Mouse (Mus musculus): Measurements from ENCODE around the gene Fhod1. TPM values are rescaled to one million over a fixed set of nuclear protein-coding genes. Genes with fewer than 3 reads are reported as not detected.
A peak's percentile ranks its signal among the peaks of the same experiment; 100 is the strongest.

Gene Fhod1
- total and polyA plus RNA-seq, 3 experiments, result 2.5 to 10.9 TPM; not detected in 1

DNA sequence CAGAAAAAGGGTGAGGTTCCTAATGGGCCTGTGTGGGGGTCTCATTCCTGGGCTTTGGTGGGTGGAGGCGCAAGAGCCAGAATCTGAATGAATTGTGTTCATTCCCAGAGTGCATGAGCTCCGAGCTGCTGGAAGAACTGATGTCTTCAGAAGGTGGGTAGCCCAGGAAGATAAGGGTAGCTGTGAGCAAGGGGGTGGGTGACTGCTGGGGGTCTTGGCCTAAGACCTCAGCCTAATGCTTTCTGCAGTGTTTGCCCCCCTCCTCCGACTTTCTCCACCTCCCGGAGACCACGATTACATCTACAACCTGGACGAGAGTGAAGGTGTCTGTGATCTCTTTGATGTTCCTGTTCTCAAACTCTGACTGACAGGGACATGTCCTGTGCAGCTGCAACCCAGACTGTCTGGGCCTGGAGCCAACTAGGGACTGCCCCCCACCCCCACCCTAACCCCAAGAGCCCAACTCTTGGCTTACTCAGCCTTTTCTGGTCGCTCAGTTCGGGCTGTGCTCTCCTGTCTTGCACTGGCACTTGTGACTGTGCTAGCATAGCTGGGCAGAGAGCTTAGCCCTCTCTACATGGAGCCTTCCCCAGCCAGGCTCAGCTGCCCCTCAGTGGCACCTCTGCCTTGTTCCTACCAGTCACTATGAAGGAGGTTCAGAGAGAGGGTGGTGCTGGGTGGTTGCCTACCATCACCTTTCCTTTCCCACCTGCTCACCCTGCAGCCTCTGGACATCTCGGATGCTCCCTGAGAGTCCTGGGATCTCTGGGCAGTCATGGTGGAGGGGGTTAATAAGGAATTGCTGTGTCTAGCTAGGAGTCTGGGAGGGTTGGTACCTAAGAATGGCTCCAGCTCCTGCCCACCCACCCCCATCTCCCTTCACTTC lies 43.2 kb downstream of the Fhod1 start (continued):
- no peak for TF ChIP-seq GABPA (IDR thresholded peaks at IDR 0.05; ENCODE audit: low read depth, low read length)
- TF ChIP-seq ZMIZ1 (IDR thresholded peaks at IDR 0.05; ENCODE audit: low read depth, low read length), result peak; percentile 15; the same call in 1 of the 2 replicates
- no peak for TF ChIP-seq MYC (IDR thresholded peaks at IDR 0.05; ENCODE audit: low read depth, low read length)
- peak; percentile 83; the same call in 1 of the 2 replicates for TF ChIP-seq POLR2AphosphoS2 (IDR thresholded peaks at IDR 0.05; ENCODE audit: low read length)
- peak; percentile 58; the same call in 1 of the 2 replicates for TF ChIP-seq MAZ (IDR thresholded peaks at IDR 0.05; ENCODE audit: low read depth, low read length)
- TF ChIP-seq EP300 (IDR thresholded peaks at IDR 0.05; ENCODE audit: low read depth in 1 of 2, low read length in 2 of 2), result peak in 1 of 2 experiments; percentile 6; a peak in 1 of 4 replicates
- TF ChIP-seq SIN3A (IDR thresholded peaks at IDR 0.05; ENCODE audit: low read length), result no peak; the same call in 1 of the 2 replicates
- TF ChIP-seq CHD1 (IDR thresholded peaks at IDR 0.05; ENCODE audit: low read depth, low read length), result no peak
- TF ChIP-seq TAL1 (IDR thresholded peaks at IDR 0.05; ENCODE audit: low read length), result no peak
- peak; percentile 49; the same call in 1 of the 2 replicates for TF ChIP-seq MAFK (IDR thresholded peaks at IDR 0.05; ENCODE audit: borderline replicate concordance, low read depth, low read length)
- no peak for TF ChIP-seq ZKSCAN1 (IDR thresholded peaks at IDR 0.05; ENCODE audit: low read depth, low read length)
- TF ChIP-seq CTCF (IDR thresholded peaks at IDR 0.05 in 2 of 3, conservative IDR thresholded peaks at IDR 0.05 in 1 of 3; ENCODE audit: control insufficient read depth in 1 of 3, insufficient read depth in 1 of 3, low read depth in 2 of 3, low read length in 3 of 3, poor library complexity in 1 of 3, severe bottlenecking in 1 of 3), result no peak
- TF ChIP-seq ELF1 (IDR thresholded peaks at IDR 0.05; ENCODE audit: low read depth, low read length), result no peak
- TF ChIP-seq JUND (IDR thresholded peaks at IDR 0.05; ENCODE audit: low read depth, low read length), result no peak
- TF ChIP-seq ZC3H11A (IDR thresholded peaks at IDR 0.05; ENCODE audit: low read depth, low read length), result no peak
- TF ChIP-seq MEF2A (IDR thresholded peaks at IDR 0.05; ENCODE audit: extremely low read depth, insufficient replicate concordance, low read depth, low read length, poor library complexity, severe bottlenecking), result no peak
- no peak for TF ChIP-seq NELFE (IDR thresholded peaks at IDR 0.05; ENCODE audit: low read depth, low read length)

DNA sequence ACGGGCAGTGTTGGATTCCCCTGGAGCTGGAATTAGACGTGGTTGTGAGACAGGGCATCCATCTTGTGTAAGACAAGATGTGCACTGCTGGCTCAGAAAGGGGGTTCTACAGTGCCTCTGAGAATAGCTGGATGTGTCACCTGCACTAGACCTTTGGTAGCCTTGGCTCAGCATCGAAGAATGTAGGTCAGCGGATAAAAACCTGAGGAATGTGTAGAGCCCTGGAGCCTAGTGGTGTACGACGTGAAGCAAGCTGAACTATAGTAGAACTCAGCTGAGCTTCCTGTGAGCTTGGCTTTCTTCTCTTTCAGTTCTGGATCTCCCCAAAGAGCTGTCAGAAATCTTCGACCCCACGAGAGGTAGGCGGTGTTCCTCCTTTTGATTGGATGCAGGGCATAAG lies 43.9 kb downstream of the Fhod1 start:
- Histone ChIP-seq H3K4me1 (ENCODE audit: control insufficient read depth in 1 of 2, insufficient read depth in 2 of 2, low read length in 2 of 2) (peaks cover 9 to 39% of the 10 kb centered on the region in 2 experiments), H3K27ac (ENCODE audit: control insufficient read depth, low read depth, low read length) (peak overlapping the region; percentile 12; the same call in 1 of the 2 replicates), H3K4me3 (ENCODE audit: control insufficient read depth in 1 of 2, insufficient read depth in 1 of 2, low read depth in 2 of 2, low read length in 2 of 2) (no peak overlapping the region), H3K36me3 (ENCODE audit: control insufficient read depth in 1 of 2, insufficient read depth in 2 of 2, low read length in 2 of 2) (peaks cover 18 to 47% of the 10 kb centered on the region in 2 experiments), H3K79me2 (ENCODE audit: control insufficient read depth, insufficient read depth, low read length, poor library complexity) (peaks cover 20% of the 10 kb centered on the region), H3K9me3 (replicated peaks; ENCODE audit: insufficient read depth, low read length) (no peaks in the 10 kb centered on the region), H3K27me3 (ENCODE audit: control insufficient read depth in 1 of 2, insufficient read depth in 2 of 2, low read length in 2 of 2) (no peaks in the 10 kb centered on the region), H3K9ac (ENCODE audit: control insufficient read depth, low read depth, low read length, poor library complexity, severe bottlenecking) (no peak overlapping the region)
- no peak for DNase-seq (ENCODE audit: low read depth, low spot score)
- TF ChIP-seq POLR2A (IDR thresholded peaks at IDR 0.05; ENCODE audit: control insufficient read depth in 1 of 2, insufficient read depth in 1 of 2, low read depth in 1 of 2, low read length in 2 of 2, poor library complexity in 1 of 2) (no peak), CHD2 (IDR thresholded peaks at IDR 0.05; ENCODE audit: low read length) (no peak), ZNF384 (IDR thresholded peaks at IDR 0.05; ENCODE audit: low read depth, low read length) (no peak), GATA1 (IDR thresholded peaks at IDR 0.05; ENCODE audit: low read depth, low read length) (no peak), MEF2A (IDR thresholded peaks at IDR 0.05; ENCODE audit: extremely low read depth, insufficient replicate concordance, low read depth, low read length, poor library complexity, severe bottlenecking) (no peak), RCOR1 (IDR thresholded peaks at IDR 0.05; ENCODE audit: low read depth, low read length) (no peak)
